8 mouse cellular contexts compared by ENCODE assay signal in genomic region chr6:29693953-29694352, GRCm38 (mm10). TPM values are rescaled to one million over a fixed set of nuclear protein-coding genes. Genes with fewer than 3 reads are reported as not detected.
DNase-seq lines count a peak whose midpoint lies in the region; ATAC-seq lines count a peak whose summit lies in the region.

Gene Tspan33, plus strand, starts transcription at chr6:29694222.

- peak within 1 kb of the TSS; percentile 43; the same call in 1 of the 2 replicates for H3K27ac ChIP-seq in hindbrain, embryonic 15.5 days (replicated peaks)

- H3K36me3 ChIP-seq in hindbrain, embryonic 15.5 days: no peaks in the 10 kb centered on the region

- H3K27me3 ChIP-seq in hindbrain, embryonic 15.5 days: peaks cover 11% of the 10 kb centered on the region

- H3K9me3 ChIP-seq in hindbrain, embryonic 15.5 days: no peaks in the 10 kb centered on the region

- 0% methylated on average over 37 of the region's 41 CpGs for WGBS in hindbrain, embryonic 15.5 days

- peak; percentile 49 for DNase-seq in WW6 (ENCODE audit: low read depth, low spot score)
- DNase-seq in cerebellum, postnatal 36 days: peak; percentile 94 to 96
- peak; percentile 91 to 93 for DNase-seq in frontal cortex, postnatal 36 days (ENCODE audit: low spot score in 2 of 2)
- peak; percentile 87 for DNase-seq in left cerebral cortex, adult 11 months (ENCODE audit: low spot score)
- peak; percentile 96 for DNase-seq in lung, postnatal 36 days
- peak; percentile 96 for DNase-seq in retina, embryonic 14.5 days (ENCODE audit: low spot score)
- peak; percentile 84 to 86 for DNase-seq in thymus, postnatal 36 days

- H3K4me2 ChIP-seq in hindbrain, embryonic 15.5 days: peak within 1 kb of the TSS; percentile 100

- ATAC-seq in hindbrain, embryonic 15.5 days (ENCODE audit: low FRiP score, low read depth): peak; percentile 98

- H3K4me1 ChIP-seq in hindbrain, embryonic 15.5 days (replicated peaks): peaks cover 19% of the 10 kb centered on the region

- peak within 1 kb of the TSS; percentile 69 for H3K9ac ChIP-seq in hindbrain, embryonic 15.5 days

- H3K4me3 ChIP-seq in hindbrain, embryonic 15.5 days: peak within 1 kb of the TSS; percentile 85

RNA-seq across cellular contexts. Expression of gene Tspan33, which starts in this region (rescaled TPM):
- polyA plus RNA-seq in hindbrain, embryonic 15.5 days (2015; fragmentation: Nextera tagmentation; extraction: Ambion mirVana): 11.9 and 14.4 TPM in 2 replicates

Comparison
In these comparisons a context has a peak if more than half of its experiments do, and no peak if none do; other contexts are left out.
1. Peak in every context shown above with its lines: DNase-seq, ATAC-seq, H3K4me3 ChIP-seq and H3K27ac ChIP-seq.